Mouse (Mus musculus) thymus, postnatal 10 days (tissue): ENCODE data around the gene Lcn8.

Experiments used
- DNase-seq, 2 experiments: peaks; one replicate each; pipeline ENCODE4 v3.0.0; 2021; ENCODE audit warnings: low spot score in 2 of 2

Lcn8 gene

GRCm38 (mm10) chr2:25652902-25653301, at the start of gene Lcn8:
Gene Lcn8, plus strand, starts transcription at chr2:25653120.
- no peak for DNase-seq

- peak; percentile 78 to 84 for DNase-seq
These were observed 44.9 kb upstream of the Lcn8 start, which contains the start of gene Rabl6 for GRCm38 (mm10) chr2:25607761-25608622. Gene Rabl6, minus strand, starts transcription at chr2:25608521.

DNA sequence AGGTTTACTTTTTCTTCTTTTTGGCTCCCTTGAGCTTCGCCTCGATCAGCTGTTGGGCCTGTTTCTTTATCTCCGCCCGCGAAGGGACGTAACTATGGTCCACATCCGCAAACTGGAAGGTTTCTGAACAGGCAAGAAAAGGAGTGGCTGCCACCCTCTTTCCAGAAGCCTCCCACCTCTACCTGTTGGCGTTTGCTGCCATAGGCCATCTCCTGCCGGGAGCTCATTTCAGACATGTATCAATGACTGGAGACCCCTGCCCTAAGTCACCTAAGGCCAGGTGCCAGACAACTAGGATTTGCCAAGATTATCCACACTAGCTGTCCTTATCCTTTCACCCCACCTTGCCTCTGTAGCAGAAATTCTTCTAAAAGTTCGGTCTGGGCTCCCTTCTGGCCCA, 44.2 kb upstream of the Lcn8 start:
- DNase-seq: no peak

DNA sequence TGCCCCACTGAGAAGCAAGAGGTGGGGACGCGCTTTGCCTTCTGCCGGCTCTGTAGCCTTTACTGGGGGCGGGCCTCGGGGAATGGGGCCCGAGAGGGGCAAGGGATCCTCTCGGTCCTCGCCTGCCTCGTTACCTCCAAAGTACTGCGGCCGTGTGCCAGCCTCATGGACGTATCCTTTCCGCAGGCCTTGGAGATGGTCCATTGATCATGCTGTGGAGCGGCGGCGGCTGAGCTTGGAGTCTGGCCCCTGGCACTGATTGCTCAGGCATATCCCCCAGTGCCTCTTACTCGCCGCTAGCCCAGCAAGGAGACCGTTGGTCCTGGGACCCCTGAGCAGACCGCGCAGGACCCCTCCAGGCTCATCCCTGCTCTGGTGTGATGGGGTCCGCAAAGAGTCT, 36.5 kb upstream of the Lcn8 start:
- DNase-seq: no peak

GRCm38 (mm10) chr2:25617578-25617977, 35.3 kb upstream of the Lcn8 start, which contains the start of gene Ccdc183:
Gene Ccdc183, minus strand, starts transcription at chr2:25617678.
- DNase-seq: no peak

- no peak for DNase-seq
These were observed 32.5 kb upstream of the Lcn8 start for GRCm38 (mm10) chr2:25620386-25620785.

GRCm38 (mm10) chr2:25620852-25621228, 32.1 kb upstream of the Lcn8 start:
- DNase-seq: no peak

DNA sequence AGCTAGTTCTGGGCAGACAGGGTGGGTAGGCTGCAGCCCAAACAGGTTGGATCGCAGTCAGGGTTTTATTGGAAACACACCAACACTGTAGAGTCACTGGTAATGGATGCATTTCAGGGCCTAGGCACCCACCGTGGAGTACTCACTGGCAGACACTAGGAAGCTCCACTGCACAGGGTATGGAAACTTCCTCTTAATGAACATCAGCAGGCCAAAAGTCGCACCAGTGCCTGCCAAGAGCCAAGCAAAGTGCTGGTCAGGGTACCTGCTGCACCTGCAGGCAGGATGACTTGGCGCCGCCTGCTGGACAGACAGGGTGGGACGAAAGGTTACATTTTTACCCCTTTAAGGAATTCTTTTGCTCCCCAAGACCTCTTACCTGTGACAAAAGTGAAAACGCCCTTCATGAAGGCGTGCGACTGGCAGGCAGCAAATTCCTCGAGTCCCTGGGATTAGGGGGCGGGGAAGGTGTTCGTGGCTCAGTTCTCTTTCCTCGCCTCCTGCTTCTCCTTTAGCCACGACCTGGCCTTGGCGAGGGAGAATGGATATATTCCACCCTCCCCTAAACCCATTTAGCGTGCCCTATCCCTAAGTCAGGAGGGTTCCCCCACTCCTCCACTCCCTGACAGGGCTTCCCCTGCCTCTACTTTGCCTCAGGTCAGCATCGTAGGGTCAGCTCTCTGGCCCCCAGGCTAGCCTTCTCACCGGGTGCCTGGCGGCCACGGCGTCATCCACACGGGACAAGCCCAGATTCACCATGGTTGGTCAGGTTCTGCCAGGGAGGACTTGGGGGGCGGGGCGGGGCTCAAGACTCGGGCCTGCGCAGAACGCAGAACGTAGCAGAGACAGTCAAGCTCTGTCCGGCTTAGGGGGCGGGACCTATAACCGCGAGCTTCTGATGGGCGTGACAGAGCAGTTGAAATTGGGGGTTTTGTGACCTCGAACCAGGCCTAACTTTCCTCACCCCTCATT, 31.4 kb upstream of the Lcn8 start, which contains the start of gene Tmem141:
TSS of gene Tmem141 (minus strand) at position 777 of the 972 bp plus-strand sequence.
- DNase-seq: peak; percentile 12 to 70

GRCm38 (mm10) chr2:25625986-25626385, 26.9 kb upstream of the Lcn8 start:
- DNase-seq: no peak

DNA sequence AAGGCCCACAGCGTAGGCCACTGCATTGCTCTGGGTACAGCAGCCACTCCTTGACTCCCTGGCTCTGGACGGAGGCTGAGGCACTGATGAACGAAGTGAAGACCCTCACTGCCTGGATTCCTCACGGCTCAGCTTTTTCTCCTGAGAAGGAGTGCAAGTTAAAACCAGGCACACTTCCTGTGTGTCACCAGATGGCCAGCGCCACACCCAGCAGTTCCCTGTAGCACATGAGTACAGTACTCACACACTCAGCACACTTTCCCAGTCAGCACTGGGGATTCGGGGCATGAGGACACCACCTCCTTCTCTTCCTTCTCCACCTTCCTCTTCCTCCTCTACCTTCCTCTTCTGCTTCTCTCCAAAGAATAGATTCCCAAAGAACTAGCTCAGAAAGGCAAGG, 25.1 kb upstream of the Lcn8 start, which contains the start of gene Fcna:
TSS of gene Fcna (minus strand) at position 220 of the 400 bp plus-strand sequence.
- DNase-seq: no peak

DNA sequence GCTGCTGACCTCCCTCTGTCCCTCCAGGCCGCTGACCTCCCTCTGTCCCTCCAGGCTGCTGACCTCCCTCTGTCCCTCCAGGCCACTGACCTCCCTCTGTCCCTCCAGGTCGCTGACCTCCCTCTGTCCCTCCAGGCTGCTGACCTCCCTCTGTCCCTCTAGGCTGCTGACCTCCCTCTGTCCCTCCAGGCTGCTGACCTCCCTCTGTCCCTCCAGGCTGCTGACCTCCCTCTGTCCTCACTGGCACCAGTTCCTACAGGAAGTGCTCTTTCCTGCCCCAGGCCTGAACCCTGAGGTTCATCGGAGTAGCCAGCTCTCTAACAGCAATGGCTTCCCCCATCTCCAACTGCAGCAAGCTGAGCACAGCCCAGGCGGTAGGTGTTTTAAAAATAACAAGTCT, 24.2 kb upstream of the Lcn8 start:
- no peak for DNase-seq

DNA sequence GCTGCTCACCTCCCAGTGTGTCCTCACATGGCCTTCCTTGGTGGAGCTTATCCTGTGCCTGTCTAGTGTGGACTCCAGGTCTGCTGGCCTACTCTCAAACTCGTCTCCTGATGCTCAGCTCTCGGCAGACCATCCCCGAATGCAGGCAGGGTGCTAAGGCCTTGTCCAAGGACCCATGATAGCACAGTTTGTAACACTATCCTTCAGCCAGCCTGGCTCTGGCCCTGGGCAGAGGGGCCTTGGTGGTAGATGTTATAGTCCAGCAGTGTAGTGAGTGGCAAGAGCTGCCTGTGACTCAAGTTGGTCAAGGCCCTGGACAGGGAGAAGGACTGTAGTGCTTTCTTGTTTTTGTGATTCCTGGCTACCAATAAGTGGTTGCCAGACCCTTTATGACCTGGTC, 19.3 kb upstream of the Lcn8 start:
- no peak for DNase-seq

GRCm38 (mm10) chr2:25634046-25634445, 18.9 kb upstream of the Lcn8 start:
- DNase-seq: no peak

- peak; percentile 32 to 67 for DNase-seq
These were observed 13.0 kb upstream of the Lcn8 start for GRCm38 (mm10) chr2:25639890-25640289.

DNA sequence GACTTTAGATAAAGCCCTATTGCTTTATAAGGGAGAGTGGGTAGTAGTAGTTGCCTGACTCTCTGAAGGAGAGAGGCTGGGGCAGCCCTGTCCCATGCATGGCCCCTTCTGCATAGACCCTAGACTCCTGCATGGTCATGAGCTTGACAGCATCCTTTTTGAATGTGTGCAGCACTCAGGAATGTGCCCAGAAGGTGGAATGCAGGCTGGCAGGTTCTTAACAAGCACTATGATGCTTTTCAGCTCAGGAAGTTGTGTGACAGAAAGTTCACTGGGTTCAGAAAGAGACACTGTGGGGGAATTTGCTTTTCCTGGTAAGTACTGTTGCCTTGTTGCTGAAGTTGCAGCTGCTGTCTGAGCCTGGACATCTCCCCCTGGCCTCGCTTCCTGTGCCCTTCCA, 1.6 kb downstream of the Lcn8 start:
- DNase-seq: no peak

- DNase-seq: no peak
These were observed 3.8 kb downstream of the Lcn8 start for GRCm38 (mm10) chr2:25656691-25657090.

DNA sequence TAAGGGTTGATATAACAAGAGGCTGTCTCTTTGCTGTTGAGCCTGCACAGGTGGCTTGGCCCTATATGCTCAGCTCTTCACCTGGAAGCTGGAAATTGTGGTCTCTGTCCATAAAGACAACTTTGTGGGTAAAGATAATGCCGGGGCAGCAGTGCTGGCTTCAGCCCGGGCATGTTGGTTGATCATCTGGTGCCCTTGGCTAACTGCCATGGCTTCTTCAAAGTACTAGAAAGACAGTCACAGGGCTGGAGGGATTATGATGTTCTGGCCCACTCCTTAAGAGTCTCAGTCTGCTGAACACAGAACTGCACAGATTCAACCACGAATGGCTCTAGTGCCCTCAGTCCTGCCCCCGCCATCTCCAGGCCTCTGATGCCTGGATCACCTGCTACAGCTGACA, 4.3 kb downstream of the Lcn8 start:
- no peak for DNase-seq

DNA sequence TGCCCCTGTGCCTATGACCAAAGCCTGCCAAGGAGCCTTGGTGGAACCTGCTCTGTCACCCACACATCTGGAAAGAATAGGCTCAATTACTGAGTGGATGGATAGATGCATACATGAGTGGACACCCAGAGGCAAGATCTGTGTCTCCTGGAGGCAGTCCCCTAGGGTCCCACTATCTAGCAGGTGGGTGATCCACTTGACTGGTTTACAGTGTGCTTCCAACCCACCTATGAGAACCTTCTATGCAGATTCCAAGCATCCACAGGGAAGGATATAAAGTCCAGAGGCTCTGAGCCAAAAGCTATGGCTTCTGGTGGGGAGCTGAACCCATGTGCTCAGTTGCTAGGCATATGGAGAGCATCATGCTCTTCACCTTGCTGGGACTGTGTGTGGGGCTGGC, 4.7 kb downstream of the Lcn8 start, which contains the start of gene Lcn5:
TSS of gene Lcn5 (plus strand) at position 301 of the 400 bp plus-strand sequence.
- DNase-seq: no peak

DNA sequence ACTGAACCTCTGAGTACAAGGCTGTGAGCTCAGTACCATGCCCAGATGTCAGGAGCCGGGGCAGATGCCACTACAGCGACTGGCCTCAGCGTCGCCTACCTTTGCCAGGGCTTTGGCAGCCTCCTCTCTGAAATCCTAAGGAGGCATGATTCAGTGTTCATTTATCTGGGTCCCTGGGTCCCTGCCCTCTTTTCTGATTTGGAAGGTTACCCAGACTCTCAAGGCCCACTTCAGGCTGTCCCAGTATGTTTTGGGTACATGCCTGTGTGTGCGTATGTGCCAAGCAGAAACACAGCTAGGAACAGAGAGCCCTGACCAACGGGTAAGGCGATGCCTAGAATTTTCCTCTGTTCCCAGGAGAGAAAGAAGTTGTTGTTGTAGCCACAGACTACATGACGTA, 7.4 kb downstream of the Lcn8 start:
- no peak for DNase-seq

- DNase-seq: no peak
These were observed 8.5 kb downstream of the Lcn8 start for GRCm38 (mm10) chr2:25661245-25661970.

GRCm38 (mm10) chr2:25663511-25663910, 10.6 kb downstream of the Lcn8 start:
- DNase-seq: peak; percentile 54 to 77
